ENCODE assay signal across 8 mouse cellular contexts in the genomic region with DNA sequence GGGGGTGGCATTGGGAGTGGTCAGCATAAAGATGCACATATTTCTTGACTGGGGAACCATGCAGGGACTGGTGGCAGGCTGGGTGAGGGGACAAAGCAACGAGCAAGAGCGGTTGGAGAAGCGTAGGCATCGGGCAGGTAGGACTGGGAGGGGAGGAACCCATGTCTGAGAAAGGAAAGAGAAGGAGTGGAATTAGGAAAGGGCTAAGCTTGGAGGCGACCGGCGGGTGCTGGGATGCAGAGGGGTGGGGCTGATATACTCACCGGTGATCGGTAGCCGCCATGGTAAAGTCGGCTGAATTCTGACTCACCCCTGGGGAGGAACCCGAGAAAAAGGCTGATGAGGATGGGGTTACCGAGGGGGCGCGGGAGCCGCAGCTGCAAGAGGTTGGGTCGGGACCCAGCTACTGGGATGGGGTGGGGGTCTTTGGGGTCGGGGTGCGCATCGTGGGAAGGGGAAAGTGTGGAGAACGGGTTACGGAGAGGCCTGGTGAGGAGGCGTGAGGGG. TPM values are rescaled to one million over a fixed set of nuclear protein-coding genes. Genes with fewer than 3 reads are reported as not detected.
DNase-seq lines count a peak whose midpoint lies in the region; ATAC-seq and TF ChIP-seq lines count a peak whose summit lies in the region.

A gene (plus strand): TSS at position 51 of the 507 bp plus-strand sequence.

- H3K36me3 ChIP-seq in ES-Bruce4 (ENCODE audit: control insufficient read depth, insufficient read depth, low read length, poor library complexity, severe bottlenecking) (peaks cover 19% of the 10 kb centered on the region), myocyte (ENCODE audit: control insufficient read depth, insufficient read depth) (peaks cover 4% of the 10 kb centered on the region)
- H3K36me3 ChIP-seq in embryonic facial prominence, embryonic 14.5 days (ENCODE audit: control insufficient read depth, insufficient read depth, low read length): peaks cover 42% of the 10 kb centered on the region
- peaks cover 23% of the 10 kb centered on the region; the same call in 1 of the 2 replicates for H3K36me3 ChIP-seq in heart, postnatal 0 days (replicated peaks; ENCODE audit: control insufficient read depth, insufficient read depth, low read length)

- H3ac ChIP-seq in myocyte (ENCODE audit: control insufficient read depth, insufficient read length): peak within 1 kb of the TSS; percentile 62

- no peak for ATAC-seq in embryonic facial prominence, embryonic 14.5 days (ENCODE audit: low read depth)
- no peak for ATAC-seq in heart, postnatal 0 days (ENCODE audit: insufficient read depth, low read depth)

- peaks cover 51% of the 10 kb centered on the region for H3K79me2 ChIP-seq in myocyte (ENCODE audit: control insufficient read depth, insufficient read depth)

- peak within 1 kb of the TSS; percentile 79 for H3K4me2 ChIP-seq in embryonic facial prominence, embryonic 14.5 days (ENCODE audit: low read depth, low read length)
- peak within 1 kb of the TSS; percentile 86 for H3K4me2 ChIP-seq in heart, postnatal 0 days (ENCODE audit: low read depth, low read length)
- H3K4me2 ChIP-seq in myocyte (ENCODE audit: low read depth): peak within 1 kb of the TSS; percentile 95

- H3K27me3 ChIP-seq in ES-Bruce4 (ENCODE audit: control insufficient read depth, insufficient read depth, low read length, poor library complexity, severe bottlenecking) (no peaks in the 10 kb centered on the region), myocyte (ENCODE audit: control insufficient read depth, insufficient read depth, insufficient read length) (no peaks in the 10 kb centered on the region)
- H3K27me3 ChIP-seq in embryonic facial prominence, embryonic 14.5 days (replicated peaks; ENCODE audit: control insufficient read depth, insufficient read depth, low read length): no peaks in the 10 kb centered on the region
- H3K27me3 ChIP-seq in heart, postnatal 0 days (ENCODE audit: control insufficient read depth, insufficient read depth, low read length): no peaks in the 10 kb centered on the region

- no peak for DNase-seq in heart, adult 18-20 months
- no peak for DNase-seq in heart, adult 11 months
- DNase-seq in embryonic facial prominence, embryonic 14.5 days (ENCODE audit: low spot score): no peak
- peak; percentile 14 for DNase-seq in heart, postnatal 0 days (ENCODE audit: low spot score)
- DNase-seq in left cerebral cortex, postnatal 4 days: no peak
- DNase-seq in right cerebral cortex, postnatal 36 days (ENCODE audit: low spot score in 2 of 2): no peak

- no peak for TF ChIP-seq CTCF in ES-Bruce4 (IDR thresholded peaks at IDR 0.05; ENCODE audit: low read depth, low read length)
- no peak for TF ChIP-seq CTCF in heart, postnatal 0 days (IDR thresholded peaks at IDR 0.05; ENCODE audit: low read depth)

- no peaks in the 10 kb centered on the region for H3K9me3 ChIP-seq in ES-Bruce4 (replicated peaks; ENCODE audit: control insufficient read depth, insufficient read depth, low read length, poor library complexity, severe bottlenecking)
- no peaks in the 10 kb centered on the region for H3K9me3 ChIP-seq in embryonic facial prominence, embryonic 14.5 days (ENCODE audit: control insufficient read depth, low read length)
- H3K9me3 ChIP-seq in heart, postnatal 0 days (replicated peaks; ENCODE audit: control insufficient read depth, low read length): no peaks in the 10 kb centered on the region

- H3K4me3 ChIP-seq in ES-Bruce4 (ENCODE audit: low read depth, low read length): peak within 1 kb of the TSS; percentile 100
- H3K4me3 ChIP-seq in embryonic facial prominence, embryonic 14.5 days (ENCODE audit: low read depth, low read length): peak within 1 kb of the TSS; percentile 75
- H3K4me3 ChIP-seq in heart, postnatal 0 days (ENCODE audit: low read depth, low read length): peak within 1 kb of the TSS; percentile 84
- peak within 1 kb of the TSS; percentile 88 for H3K4me3 ChIP-seq in myocyte

- H3K9ac ChIP-seq in ES-Bruce4 (ENCODE audit: low read depth, poor library complexity, severe bottlenecking): peak within 1 kb of the TSS; percentile 93
- peak within 1 kb of the TSS; percentile 91 for H3K9ac ChIP-seq in embryonic facial prominence, embryonic 14.5 days (ENCODE audit: low read depth, low read length)
- H3K9ac ChIP-seq in heart, postnatal 0 days (replicated peaks; ENCODE audit: low read depth, low read length): peak within 1 kb of the TSS; percentile 93

- WGBS in embryonic facial prominence, embryonic 14.5 days: 1% methylated on average over 23 of the region's 23 CpGs
- whole genome bisulfite sequencing in heart, postnatal 0 days: under 1% methylated on average over 20 of the region's 23 CpGs

- no peak within 1 kb of the TSS for H3K27ac ChIP-seq in ES-Bruce4 (ENCODE audit: insufficient read depth, low read length)
- H3K27ac ChIP-seq in embryonic facial prominence, embryonic 14.5 days (replicated peaks; ENCODE audit: low read depth, low read length): peak within 1 kb of the TSS; percentile 73
- H3K27ac ChIP-seq in heart, postnatal 0 days (ENCODE audit: low read depth): peak within 1 kb of the TSS; percentile 89

- H3K4me1 ChIP-seq in ES-Bruce4 (ENCODE audit: control insufficient read depth, insufficient read depth, low read length): no peaks in the 10 kb centered on the region
- H3K4me1 ChIP-seq in embryonic facial prominence, embryonic 14.5 days (ENCODE audit: control insufficient read depth, insufficient read depth, low read length): peaks cover 10% of the 10 kb centered on the region; the same call in 1 of the 2 replicates
- H3K4me1 ChIP-seq in heart, postnatal 0 days (ENCODE audit: control insufficient read depth, insufficient read depth): peaks cover 14% of the 10 kb centered on the region

- TF ChIP-seq EP300 in ES-Bruce4 (IDR thresholded peaks at IDR 0.05; ENCODE audit: insufficient read depth, low read depth, low read length): no peak
- TF ChIP-seq EP300 in heart, postnatal 0 days (IDR thresholded peaks at IDR 0.05; ENCODE audit: low read depth): no peak

- no peak for TF ChIP-seq POLR2A in ES-Bruce4 (IDR thresholded peaks at IDR 0.05; ENCODE audit: insufficient read depth, low read length)
- TF ChIP-seq POLR2A in myocyte (IDR thresholded peaks at IDR 0.05; ENCODE audit: insufficient read length, low read depth): no peak

- intact Hi-C loops in left cerebral cortex, postnatal 4 days (cut with DNase I): no loop called here

TF ChIP-seq in myocyte, 11 proteins besides CTCF, POLR2A, EP300 and RAD21:
- TF ChIP-seq USF1 (IDR thresholded peaks at IDR 0.05; ENCODE audit: low read depth): no peak
- no peak for TF ChIP-seq POLR2AphosphoS2 (IDR thresholded peaks at IDR 0.05; ENCODE audit: insufficient read length, low read depth)
- no peak for TF ChIP-seq MYOD1 (IDR thresholded peaks at IDR 0.05; ENCODE audit: control insufficient read depth in 1 of 3, insufficient read length in 2 of 3, low read depth in 2 of 3)
- no peak for TF ChIP-seq CEBPB (IDR thresholded peaks at IDR 0.05; ENCODE audit: insufficient read depth, poor library complexity, severe bottlenecking)
- no peak for TF ChIP-seq SRF (IDR thresholded peaks at IDR 0.05; ENCODE audit: control insufficient read depth, insufficient read length, low read depth)
- no peak for TF ChIP-seq E2F4 (IDR thresholded peaks at IDR 0.05; ENCODE audit: insufficient read depth)
- TF ChIP-seq TCF12 (IDR thresholded peaks at IDR 0.05; ENCODE audit: insufficient read depth, poor library complexity, severe bottlenecking): no peak
- TF ChIP-seq REST (IDR thresholded peaks at IDR 0.05; ENCODE audit: insufficient read depth, insufficient read length): no peak
- no peak for TF ChIP-seq TCF3 (IDR thresholded peaks at IDR 0.05; ENCODE audit: insufficient read length, low read depth)
- TF ChIP-seq MYOG (IDR thresholded peaks at IDR 0.05; ENCODE audit: control insufficient read depth in 1 of 3, insufficient read depth in 1 of 3, insufficient read length in 2 of 3, low read depth in 2 of 3): no peak
- TF ChIP-seq MAX (IDR thresholded peaks at IDR 0.05; ENCODE audit: low read depth): no peak

RNA-seq across cellular contexts. Expression of the gene that starts here (rescaled TPM):
- 10 to 100 TPM; 67.6 to 75.5 TPM for total RNA-seq in heart, adult 18-20 months (2021)
- polyA plus RNA-seq in ES-Bruce4 (2011; ENCODE audit: insufficient read depth, insufficient read length, low read depth, missing spikeins) (38.4 and 39.3 TPM in 2 replicates), myocyte (2012; fragmentation: generic; extraction: Trizol) (60.7 TPM)
- 27.2 and 33.1 TPM in 2 replicates for polyA plus RNA-seq in embryonic facial prominence, embryonic 14.5 days (2014; fragmentation: Nextera tagmentation; extraction: Ambion mirVana)
- total RNA-seq in heart, postnatal 0 days (2014; rRNA removed; ENCODE audit: low replicate concordance): 46.7 and 56.4 TPM in 2 replicates
- 20.8 and 23.4 TPM in 2 replicates for polyA plus RNA-seq in heart, postnatal 0 days (2015; fragmentation: Nextera tagmentation; extraction: Ambion mirVana)
- 10 to 100 TPM; 75.6 to 81.7 TPM for total RNA-seq in left cerebral cortex, postnatal 4 days (2021)
